Mouse (Mus musculus) erythroblast, embryonic 14.5 days (primary cell): ENCODE measurements at regions not wholly inside any gene's neighbourhood (a gene's known extent, or its start where the extent isn't known, plus 50 kb on each side); places are given as distances from the start of the nearest gene placed in this dataset.
"Not testable (repeated sequence)": the region's sequence is repeated elsewhere in the genome, so short reads cannot be mapped to it uniquely, and the experiment has no call there.

Experiments used
- GATA1 ChIP-seq: IDR thresholded peaks from 2 replicates; pipeline ENCODE4 v1.6.1; 2012; ENCODE audit warnings: low read length, inconsistent platforms, mixed read lengths
- TAL1 ChIP-seq: IDR thresholded peaks from 3 replicates; pipeline ENCODE4 v1.6.1; 2012; ENCODE audit warnings: low read length, inconsistent platforms, mixed read lengths

DNA sequence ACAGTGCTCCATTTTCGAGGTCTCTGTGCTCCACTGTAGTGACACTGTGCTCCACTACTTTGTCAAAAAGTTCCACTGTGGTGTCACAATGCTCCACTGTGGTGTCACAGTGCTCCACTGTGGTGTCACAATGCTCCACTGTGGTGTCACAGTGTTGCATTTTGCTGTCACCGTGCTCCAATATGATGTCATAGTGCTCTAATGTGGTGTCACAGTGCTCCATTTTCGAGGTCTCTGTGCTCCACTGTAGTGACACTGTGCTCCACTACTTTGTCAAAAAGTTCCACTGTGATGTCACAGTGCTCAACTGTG, 91.9 kb upstream of the Scaf8 start:
- not testable (repeated sequence) for TF ChIP-seq GATA1, TAL1
